Mouse (Mus musculus) heart, embryonic 14.5 days (tissue): ENCODE results near the gene Dbh. TPM values are rescaled to one million over a fixed set of nuclear protein-coding genes. Genes with fewer than 3 reads are reported as not detected.

ENCODE experiments used
- ATAC-seq: fragments of 200-750 bp; cut with Nextera tagmentation; 2 replicates; pipeline ENCODE4 v1.8.0; 2017; ENCODE audit warnings: low read depth, moderate TSS enrichment; ENCODE audit not compliant: insufficient number of reproducible peaks, insufficient read depth, low FRiP score
- H3K27ac ChIP-seq, 2 experiments: fragments of 200-500 bp in 1 of 2; fragments of 300-500 bp in 1 of 2; sonication (generic) in 1 of 2; replicated peaks in 1 of 2; 2 replicates each; pipeline ENCODE4 v1.5.1; 2012 to 2014; ENCODE audit warnings: low read depth in 2 of 2, low read length in 2 of 2, control low read depth in 1 of 2, mild to moderate bottlenecking in 1 of 2, mixed read lengths in 1 of 2; ENCODE audit not compliant: control insufficient read depth in 1 of 2, insufficient read depth in 1 of 2
- H3K27me3 ChIP-seq: fragments of 300-500 bp; sonication (generic); 2 replicates; pipeline ENCODE4 v1.6.1; 2014; ENCODE audit warnings: mild to moderate bottlenecking, low read length, control low read depth; ENCODE audit not compliant: control insufficient read depth, insufficient read depth
- H3K36me3 ChIP-seq: fragments of 300-500 bp; sonication (generic); 2 replicates; pipeline ENCODE4 v1.6.1; 2014; ENCODE audit warnings: mild to moderate bottlenecking, control low read depth, low read length, mixed read lengths; ENCODE audit not compliant: control insufficient read depth, insufficient read depth
- H3K4me1 ChIP-seq, 2 experiments: fragments of 200-500 bp in 1 of 2; fragments of 300-500 bp in 1 of 2; sonication (generic) in 1 of 2; 2 replicates each; pipeline ENCODE4 v1.6.1; 2012 to 2014; ENCODE audit warnings: low read length in 2 of 2, control low read depth in 1 of 2, mixed read lengths in 1 of 2; ENCODE audit not compliant: control insufficient read depth in 2 of 2, insufficient read depth in 2 of 2
- H3K4me2 ChIP-seq: fragments of 300-500 bp; sonication (generic); 2 replicates; pipeline ENCODE4 v1.6.1; 2014; ENCODE audit warnings: mild to moderate bottlenecking, low read length
- H3K4me3 ChIP-seq, 2 experiments: fragments of 200-500 bp in 1 of 2; fragments of 300-500 bp in 1 of 2; sonication (generic) in 1 of 2; 2 replicates each; pipeline ENCODE4 v1.5.1; 2012 to 2014; ENCODE audit warnings: low read length in 2 of 2, mild to moderate bottlenecking in 2 of 2, control low read depth in 1 of 2, low read depth in 1 of 2, moderate library complexity in 1 of 2; ENCODE audit not compliant: control insufficient read depth in 1 of 2, insufficient read depth in 1 of 2
- H3K9ac ChIP-seq: fragments of 300-500 bp; sonication (generic); 2 replicates; pipeline ENCODE4 v1.6.1; 2014; ENCODE audit warnings: mild to moderate bottlenecking, low read length
- H3K9me3 ChIP-seq: fragments of 300-500 bp; sonication (generic); 2 replicates; pipeline ENCODE4 v1.6.1; 2016; ENCODE audit warnings: low read length, control low read depth; ENCODE audit not compliant: control insufficient read depth
- WGBS: fragments of 180-500 bp; shearing (Covaris S2); extraction: QIAGEN DNeasy Blood & Tissue Kit; methylation state at CpG from one replicate; pipeline ENCODE4 v1.1.7; 2014; 5-methylcytosine and 5-hydroxymethylcytosine counted together
- polyA plus RNA-seq: library from polyadenylated mRNA; unstranded; fragments of >200 nt; fragmentation: Nextera tagmentation; extraction: Ambion mirVana; gene quantifications from 2 replicates; pipeline ENCODE4 v1.2.1, GENCODE M21; 2014

Dbh gene
- polyA plus RNA-seq, 1 experiment from 2014 or later = 1.8 TPM

GRCm38 (mm10) chr2:27187531-27187930 lies 22.5 kb downstream of the Dbh start:
- WGBS = 48% methylated on average over 6 of the region's 6 CpGs
- H3K27ac ChIP-seq = no peak overlapping the region; a peak in 1 of 4 replicates

DNA sequence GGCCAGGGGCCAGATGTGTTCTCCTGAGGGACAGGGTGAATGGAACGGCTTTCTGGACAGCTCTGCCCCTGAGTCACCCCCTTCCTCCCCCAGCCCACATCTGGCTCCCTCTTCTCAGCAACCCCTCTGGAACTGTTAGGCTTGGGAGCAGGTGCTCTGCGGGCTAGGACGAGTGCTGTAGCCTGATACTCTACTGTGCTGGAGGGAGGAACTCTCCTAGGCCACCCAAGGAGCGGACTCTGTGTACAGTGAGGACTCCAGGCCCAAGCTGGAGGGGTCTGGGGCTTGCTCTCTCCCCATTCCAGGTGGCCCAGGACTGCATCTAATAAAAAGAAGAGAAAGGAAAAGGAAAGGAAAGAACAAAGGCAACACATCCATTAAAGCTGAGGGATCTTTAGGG lies 25.0 kb downstream of the Dbh start:
- Histone ChIP-seq H3K27ac (no peak overlapping the region), H3K4me3 (no peak overlapping the region), H3K4me1 (peaks cover 8 to 10% of the 10 kb centered on the region in 2 experiments), H3K9me3 (no peaks in the 10 kb centered on the region), H3K36me3 (0 out of 2 replicates have a peak, but pooled peaks cover 3% of the 10 kb centered on the region), H3K27me3 (no peaks in the 10 kb centered on the region; the same call in 1 of the 2 replicates), H3K4me2 (no peak overlapping the region), H3K9ac (no peak overlapping the region)
- WGBS = 74% methylated on average over 4 of the region's 4 CpGs
- no peak for ATAC-seq

More at GRCm38 (mm10) chr2:27187531-27187930, 22.5 kb downstream of the Dbh start:
- peaks cover 29% of the 10 kb centered on the region in 2 experiments for H3K4me1 ChIP-seq
- no peak overlapping the region for H3K4me3 ChIP-seq
- no peak overlapping the region for H3K9ac ChIP-seq
- no peak for ATAC-seq
- no peaks in the 10 kb centered on the region for H3K9me3 ChIP-seq
- no peak overlapping the region for H3K4me2 ChIP-seq
- H3K27me3 ChIP-seq = no peaks in the 10 kb centered on the region; the same call in 1 of the 2 replicates
- H3K36me3 ChIP-seq = 0 out of 2 replicates have a peak, but pooled peaks cover 3% of the 10 kb centered on the region

- Histone ChIP-seq H3K36me3 (no peaks in the 10 kb centered on the region), H3K9me3 (no peaks in the 10 kb centered on the region), H3K4me2 (peak overlapping the region; percentile 1; the same call in 1 of the 2 replicates), H3K27ac (peak overlapping the region; percentile 94 to 96), H3K9ac (peak overlapping the region; percentile 48; the same call in 1 of the 2 replicates), H3K27me3 (no peaks in the 10 kb centered on the region), H3K4me1 (peaks cover 58 to 69% of the 10 kb centered on the region in 2 experiments), H3K4me3 (no peak overlapping the region)
- no peak; the same call in 1 of the 2 replicates for ATAC-seq
- 15% methylated on average over 5 of the region's 5 CpGs for WGBS
These were observed 33.7 kb downstream of the Dbh start for GRCm38 (mm10) chr2:27198551-27199246.

DNA sequence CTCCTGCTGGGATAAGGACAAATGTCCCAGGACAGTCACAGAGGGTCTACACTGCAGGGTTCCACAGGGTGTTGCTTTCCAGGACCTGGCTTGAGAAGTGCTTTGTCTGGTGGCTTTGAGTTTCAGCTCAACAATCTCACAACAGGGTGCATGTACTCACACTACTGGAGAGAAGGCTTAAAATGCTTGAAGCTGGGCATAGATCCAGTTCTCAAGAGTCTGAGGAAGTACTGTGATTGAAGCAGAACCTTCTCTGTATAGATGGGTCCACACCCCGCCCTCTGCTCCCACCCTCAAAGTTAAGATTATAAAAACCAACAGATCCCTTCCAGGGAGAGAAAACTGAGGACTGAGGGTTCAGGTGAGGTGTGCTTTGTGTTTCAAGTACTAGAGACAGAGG lies 35.6 kb downstream of the Dbh start:
- WGBS = 40% methylated on average over 1 of the region's 1 CpGs
- Histone ChIP-seq H3K4me2 (0 out of 2 replicates have a peak overlapping the region, but pooled peaks have one; percentile 14), H3K9ac (peak overlapping the region; percentile 18), H3K27me3 (no peaks in the 10 kb centered on the region), H3K4me3 (no peak overlapping the region), H3K9me3 (no peaks in the 10 kb centered on the region), H3K36me3 (no peaks in the 10 kb centered on the region), H3K4me1 (peaks cover 61 to 75% of the 10 kb centered on the region in 2 experiments), H3K27ac (peak overlapping the region; percentile 75 to 94)
- ATAC-seq = no peak

GRCm38 (mm10) chr2:27205666-27206065 lies 40.6 kb downstream of the Dbh start:
- Histone ChIP-seq H3K9me3 (no peaks in the 10 kb centered on the region), H3K27me3 (no peaks in the 10 kb centered on the region), H3K4me3 (no peak overlapping the region), H3K9ac (peak overlapping the region; percentile 59; the same call in 1 of the 2 replicates), H3K36me3 (no peaks in the 10 kb centered on the region), H3K27ac (peak overlapping the region; percentile 83 to 94), H3K4me1 (peaks cover 64 to 69% of the 10 kb centered on the region in 2 experiments), H3K4me2 (peak overlapping the region; percentile 41)
- ATAC-seq = peak; percentile 28; the same call in 1 of the 2 replicates
- WGBS = 29% methylated on average over 10 of the region's 10 CpGs

DNA sequence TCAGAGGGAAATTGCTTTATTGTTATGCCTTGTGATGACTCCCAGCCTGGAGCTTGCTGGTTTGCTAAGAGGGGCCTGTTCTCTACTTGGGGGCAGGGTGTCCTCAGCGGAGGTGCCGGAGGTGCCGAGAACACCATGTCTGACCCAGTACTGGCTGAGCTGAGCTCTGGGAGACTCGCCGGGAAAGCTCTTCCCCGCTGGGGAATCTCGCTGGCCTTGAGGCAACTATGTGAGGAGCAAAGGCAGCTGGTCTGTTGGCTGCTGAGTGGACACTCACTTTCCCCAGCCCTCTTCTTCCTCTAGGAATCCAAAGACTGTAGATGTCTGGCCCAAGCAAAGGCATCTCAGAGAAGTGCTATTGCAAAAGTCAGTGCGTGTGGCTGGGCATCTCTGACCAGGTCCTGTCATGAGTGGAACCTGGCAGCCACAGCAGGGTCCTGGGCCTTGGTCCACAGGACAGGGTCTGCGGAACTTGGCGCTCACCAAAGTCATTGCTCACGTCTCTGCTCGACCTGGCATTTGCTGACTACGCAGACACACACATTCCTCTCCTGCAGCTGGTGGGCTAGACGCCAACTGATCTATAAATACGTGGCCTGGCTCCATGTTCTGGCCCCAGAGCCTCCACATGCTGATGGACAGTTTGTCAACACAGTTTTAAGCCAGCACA lies 41.2 kb downstream of the Dbh start:
- Histone ChIP-seq H3K27ac (peak overlapping the region; percentile 83 to 94), H3K27me3 (no peaks in the 10 kb centered on the region), H3K4me3 (no peak overlapping the region), H3K4me2 (peak overlapping the region; percentile 41), H3K9ac (peak overlapping the region; percentile 59), H3K4me1 (peaks cover 66 to 71% of the 10 kb centered on the region in 2 experiments), H3K36me3 (no peaks in the 10 kb centered on the region), H3K9me3 (no peaks in the 10 kb centered on the region)
- peak; percentile 32; the same call in 1 of the 2 replicates for ATAC-seq
- WGBS = 31% methylated on average over 15 of the region's 15 CpGs

GRCm38 (mm10) chr2:27207126-27207525 lies 42.1 kb downstream of the Dbh start:
- Histone ChIP-seq H3K27ac (peak overlapping the region; percentile 73 to 94), H3K4me1 (peaks cover 72 to 77% of the 10 kb centered on the region in 2 experiments), H3K27me3 (no peaks in the 10 kb centered on the region), H3K36me3 (no peaks in the 10 kb centered on the region), H3K4me3 (no peak overlapping the region), H3K9ac (0 out of 2 replicates have a peak overlapping the region, but pooled peaks have one; percentile 10), H3K9me3 (no peaks in the 10 kb centered on the region), H3K4me2 (no peak overlapping the region)
- ATAC-seq = no peak
- 90% methylated on average over 5 of the region's 5 CpGs for WGBS
